Mouse (Mus musculus): ENCODE results near the gene Lrrc73.

GRCm38 (mm10) chr17:46236067-46236466 is 17.3 kb upstream of the Lrrc73 start:
- TF ChIP-seq POLR2A (IDR thresholded peaks at IDR 0.05; ENCODE audit: extremely low read depth, insufficient read depth, low read length) (no peak), CTCF (IDR thresholded peaks at IDR 0.05; ENCODE audit: low read depth, low read length) (no peak)

All from liver, adult 2 months (tissue).